Mouse (Mus musculus) liver, postnatal 0 days (tissue): ENCODE data around the gene Rad9b. TPM values are rescaled to one million over a fixed set of nuclear protein-coding genes. Genes with fewer than 3 reads are reported as not detected.

Experiments
- ATAC-seq: fragments of 200-750 bp; cut with Nextera tagmentation; 2 replicates; pipeline ENCODE4 v1.8.0; 2017; ENCODE audit warnings: mild to moderate bottlenecking, moderate library complexity
- DNase-seq: peaks from one replicate; pipeline ENCODE4 v3.0.0-alpha.2; 2016
- H3K27ac ChIP-seq: fragments of 300-500 bp; sonication (generic); 2 replicates; pipeline ENCODE4 v1.5.1; 2014; ENCODE audit warnings: antibody characterized with exemption, moderate library complexity, mild to moderate bottlenecking, low read depth
- H3K27me3 ChIP-seq: fragments of 300-500 bp; sonication (generic); 2 replicates; pipeline ENCODE4 v1.6.1; 2014; ENCODE audit warnings: low read length, control low read depth, mixed read lengths; ENCODE audit not compliant: insufficient read depth
- H3K36me3 ChIP-seq: fragments of 300-500 bp; sonication (generic); replicated peaks from 2 replicates; pipeline ENCODE4 v1.6.1; 2014; ENCODE audit warnings: mild to moderate bottlenecking, control low read depth, low read length, moderate library complexity, mixed read lengths; ENCODE audit not compliant: insufficient read depth
- H3K4me1 ChIP-seq: fragments of 300-500 bp; sonication (generic); 2 replicates; pipeline ENCODE4 v1.6.1; 2014; ENCODE audit warnings: antibody characterized with exemption, mild to moderate bottlenecking, control low read depth; ENCODE audit not compliant: insufficient read depth
- H3K4me2 ChIP-seq: fragments of 300-500 bp; sonication (generic); 2 replicates; pipeline ENCODE4 v1.6.1; 2014; ENCODE audit warnings: low read depth, mild to moderate bottlenecking, low read length, moderate library complexity, mixed read lengths
- H3K4me3 ChIP-seq: fragments of 300-500 bp; sonication (generic); 2 replicates; pipeline ENCODE4 v1.5.1; 2014; ENCODE audit warnings: low read depth, low read length
- H3K9ac ChIP-seq: fragments of 300-500 bp; sonication (generic); replicated peaks from 2 replicates; pipeline ENCODE4 v1.6.1; 2014; ENCODE audit warnings: mild to moderate bottlenecking, moderate library complexity
- H3K9me3 ChIP-seq: fragments of 300-500 bp; sonication (generic); 2 replicates; pipeline ENCODE4 v1.6.1; 2016; ENCODE audit warnings: mild to moderate bottlenecking, control low read depth, low read length, mixed read lengths
- CTCF ChIP-seq: sonication (generic); IDR thresholded peaks from 2 replicates; pipeline ENCODE4 v1.5.1; 2016; ENCODE audit warnings: antibody characterized with exemption, low read depth
- EP300 ChIP-seq: IDR thresholded peaks from 2 replicates; pipeline ENCODE4 v1.6.1; 2016; ENCODE audit warnings: antibody characterized with exemption, low read depth, mild to moderate bottlenecking
- WGBS: fragments of 180-500 bp; shearing (Covaris S2); extraction: QIAGEN DNeasy Blood & Tissue Kit; methylation state at CpG from one replicate; pipeline ENCODE4 v1.1.7; 2014; ENCODE audit not compliant: insufficient replicate concordance; 5-methylcytosine and 5-hydroxymethylcytosine counted together
- polyA plus RNA-seq: library from polyadenylated mRNA; unstranded; fragments of >200 nt; fragmentation: Nextera tagmentation; extraction: Ambion mirVana; gene quantifications from 2 replicates; pipeline ENCODE4 v1.2.1, GENCODE M21; 2015

The Rad9b gene
- polyA plus RNA-seq, 1 experiment from 2014 or later = 3.0 TPM

DNA sequence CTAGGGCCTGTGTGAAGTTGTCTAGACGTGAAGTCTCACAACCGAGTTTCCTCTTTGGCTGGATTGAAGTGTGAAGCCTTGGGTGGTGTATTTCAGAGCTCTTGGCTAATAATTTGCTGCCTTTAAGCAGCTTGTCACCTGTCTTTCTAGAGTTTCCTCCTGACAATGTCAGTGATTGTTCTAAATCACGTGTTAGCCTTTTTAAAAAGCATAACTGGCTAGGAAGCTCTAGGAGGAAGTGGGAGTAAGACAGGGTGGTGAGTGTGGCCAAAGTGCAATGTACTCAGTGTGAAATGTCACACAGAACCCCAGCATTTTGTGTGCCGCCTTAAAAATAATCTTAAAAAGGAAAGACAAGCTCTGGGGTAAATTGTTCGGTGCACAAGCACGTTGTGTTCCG lies 10.3 kb downstream of the Rad9b start:
- no peak overlapping the region for H3K9ac ChIP-seq
- H3K27me3 ChIP-seq = no peaks in the 10 kb centered on the region
- H3K4me1 ChIP-seq = no peaks in the 10 kb centered on the region
- H3K27ac ChIP-seq = 0 out of 2 replicates have a peak overlapping the region, but pooled peaks have one; percentile 1
- TF ChIP-seq EP300 = no peak
- no peaks in the 10 kb centered on the region for H3K36me3 ChIP-seq
- H3K4me2 ChIP-seq = no peak overlapping the region
- ATAC-seq (no peak), DNase-seq (no peak)
- no peak overlapping the region for H3K4me3 ChIP-seq
- H3K9me3 ChIP-seq = no peaks in the 10 kb centered on the region
- WGBS = 41% methylated on average over 7 of the region's 7 CpGs

DNA sequence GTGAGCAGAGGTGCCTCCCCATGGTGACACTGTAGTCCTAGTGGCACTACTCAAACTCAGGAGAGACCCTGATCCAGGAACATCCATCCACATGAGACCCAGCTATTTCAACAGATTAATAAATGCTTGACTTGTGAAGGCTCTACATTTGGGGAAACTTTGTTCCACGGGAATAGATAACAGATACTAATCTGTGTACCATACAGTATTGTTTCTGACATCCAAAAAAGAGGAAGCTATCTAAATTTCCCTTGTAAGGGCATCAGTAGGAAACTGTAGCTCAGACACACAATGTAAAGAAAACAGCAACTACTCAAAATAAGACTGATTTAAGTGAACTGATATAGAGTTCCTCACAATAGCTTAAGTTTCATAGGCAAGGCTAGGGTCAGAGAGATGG lies 11.2 kb downstream of the Rad9b start:
- Histone ChIP-seq H3K4me1 (no peaks in the 10 kb centered on the region), H3K4me2 (no peak overlapping the region), H3K9ac (no peak overlapping the region), H3K9me3 (no peaks in the 10 kb centered on the region), H3K36me3 (no peaks in the 10 kb centered on the region), H3K27ac (no peak overlapping the region), H3K4me3 (no peak overlapping the region), H3K27me3 (no peaks in the 10 kb centered on the region)
- no peak for TF ChIP-seq EP300
- TF ChIP-seq CTCF = no peak
- ATAC-seq (no peak), DNase-seq (no peak)
- 26% methylated on average over 1 of the region's 1 CpGs for whole genome bisulfite sequencing

DNA sequence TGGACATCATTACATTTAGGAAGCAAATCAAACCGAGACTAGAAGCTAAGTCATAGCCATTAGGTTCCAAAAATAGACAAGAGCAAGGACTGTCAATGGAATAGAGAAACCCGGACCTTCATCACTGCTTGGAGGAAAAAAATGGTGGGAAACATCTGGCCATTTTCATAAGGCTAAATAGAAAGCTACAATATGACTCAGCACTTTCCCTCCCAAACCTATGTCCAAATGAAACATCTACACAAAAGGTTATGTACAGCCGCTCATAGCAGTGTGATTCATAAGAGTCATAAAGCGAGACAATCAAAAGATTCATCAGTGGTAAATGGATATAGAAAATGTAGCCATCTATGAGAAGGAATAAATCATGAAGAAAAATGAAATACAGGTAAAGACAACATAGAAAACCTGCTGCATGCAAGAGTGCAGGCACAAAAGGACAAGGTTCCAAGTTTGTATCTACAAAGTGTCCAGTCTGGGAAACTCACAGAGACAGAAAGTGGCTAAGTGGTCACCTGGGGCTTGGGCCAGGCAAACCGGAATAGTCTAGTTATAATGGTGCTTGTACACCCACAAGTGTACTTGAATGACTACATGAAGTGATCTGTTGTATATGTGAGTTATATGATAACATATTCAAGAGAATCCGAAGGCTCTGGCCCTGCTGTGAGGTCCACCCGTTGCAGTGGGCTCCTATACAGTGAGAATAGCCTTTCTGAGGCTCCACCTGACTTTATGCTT lies 17.3 kb downstream of the Rad9b start:
- H3K4me2 ChIP-seq = no peak overlapping the region
- no peak for DNase-seq
- no peaks in the 10 kb centered on the region for H3K4me1 ChIP-seq
- H3K9me3 ChIP-seq = no peaks in the 10 kb centered on the region
- no peak overlapping the region for H3K9ac ChIP-seq
- TF ChIP-seq CTCF = no peak
- no peak for TF ChIP-seq EP300
- no peak overlapping the region for H3K27ac ChIP-seq
- no peak overlapping the region for H3K4me3 ChIP-seq
- 79% methylated on average over 7 of the region's 7 CpGs for WGBS
- no peaks in the 10 kb centered on the region for H3K36me3 ChIP-seq
- H3K27me3 ChIP-seq = no peaks in the 10 kb centered on the region
- no peak for ATAC-seq

DNA sequence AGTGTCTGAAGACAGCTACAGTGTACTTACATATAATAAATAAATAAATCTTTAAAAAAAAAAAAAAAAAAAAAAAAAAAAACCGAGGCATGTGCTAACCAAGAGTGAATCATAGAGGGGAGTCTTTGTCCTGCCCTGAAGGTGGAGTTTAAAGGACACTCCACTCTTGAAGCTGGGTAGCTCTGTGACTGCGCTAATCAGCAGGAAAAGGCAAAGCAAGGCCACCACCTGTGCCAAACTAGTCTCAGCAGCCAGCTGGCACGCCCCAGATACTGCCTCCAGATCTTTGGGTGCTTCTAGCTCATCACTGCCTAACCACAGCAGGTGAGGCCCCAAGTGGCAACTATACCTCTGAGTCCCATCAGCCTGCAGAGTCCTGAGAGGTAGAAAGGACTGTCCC lies 19.4 kb downstream of the Rad9b start:
- ATAC-seq = no peak
- no peaks in the 10 kb centered on the region for H3K9me3 ChIP-seq
- 0 out of 2 replicates have a peak, but pooled peaks cover 2% of the 10 kb centered on the region for H3K4me1 ChIP-seq
- H3K27me3 ChIP-seq = no peaks in the 10 kb centered on the region
- 71% methylated on average over 3 of the region's 3 CpGs for WGBS
- H3K36me3 ChIP-seq = no peaks in the 10 kb centered on the region
- no peak overlapping the region for H3K4me2 ChIP-seq
- H3K9ac ChIP-seq = no peak overlapping the region
- DNase-seq = no peak
- TF ChIP-seq EP300 (no peak), CTCF (no peak)
- no peak overlapping the region for H3K27ac ChIP-seq
- H3K4me3 ChIP-seq = no peak overlapping the region

DNA sequence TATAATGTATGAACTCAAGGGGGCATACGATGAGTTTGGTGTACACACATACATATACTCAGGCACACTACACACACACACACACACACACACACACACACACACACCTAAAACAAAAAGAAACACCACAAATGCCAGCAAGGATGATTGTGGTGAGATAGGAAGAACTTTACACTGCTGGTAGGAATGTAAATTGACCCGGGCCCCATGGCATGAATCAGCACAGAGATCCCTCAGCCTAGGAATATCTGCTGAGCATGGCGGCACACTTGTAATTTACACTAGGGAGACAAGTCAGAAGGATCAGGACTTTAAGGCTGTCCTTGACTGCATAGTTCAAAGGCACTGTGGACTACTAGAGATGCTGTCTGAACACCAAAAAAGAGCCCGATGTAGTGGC lies 23.8 kb downstream of the Rad9b start:
- 0 out of 2 replicates have a peak, but pooled peaks cover 2% of the 10 kb centered on the region for H3K4me1 ChIP-seq
- 75% methylated on average over 4 of the region's 4 CpGs for WGBS
- H3K9ac ChIP-seq = no peak overlapping the region
- no peak overlapping the region for H3K4me2 ChIP-seq
- ATAC-seq = no peak
- H3K36me3 ChIP-seq = peaks cover 4% of the 10 kb centered on the region; the same call in 1 of the 2 replicates
- no peak for DNase-seq
- TF ChIP-seq CTCF = no peak
- no peak for TF ChIP-seq EP300
- H3K9me3 ChIP-seq = no peaks in the 10 kb centered on the region
- no peaks in the 10 kb centered on the region for H3K27me3 ChIP-seq
- H3K27ac ChIP-seq = no peak overlapping the region
- no peak overlapping the region for H3K4me3 ChIP-seq

DNA sequence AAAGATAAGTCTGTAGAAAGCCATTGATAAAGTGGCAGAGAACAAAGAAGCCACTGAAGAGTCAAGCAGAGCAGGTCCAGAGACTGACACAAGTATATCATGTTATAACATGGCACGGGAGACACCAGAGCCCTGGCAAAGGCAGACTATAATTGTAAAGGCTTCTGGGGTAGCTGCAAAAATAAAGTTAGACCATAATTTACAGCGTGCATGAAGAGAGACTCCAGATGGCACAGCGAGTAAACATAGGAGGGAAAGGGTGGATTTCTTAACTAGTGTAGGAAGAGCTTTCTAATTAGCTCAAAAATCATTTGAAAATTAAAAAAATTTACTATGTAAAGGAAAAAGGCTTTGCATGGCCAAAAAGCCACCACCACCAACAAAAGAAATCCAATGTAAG lies 26.8 kb downstream of the Rad9b start:
- Histone ChIP-seq H3K27me3 (no peaks in the 10 kb centered on the region), H3K9me3 (no peaks in the 10 kb centered on the region), H3K27ac (no peak overlapping the region), H3K4me1 (0 out of 2 replicates have a peak, but pooled peaks cover 2% of the 10 kb centered on the region), H3K36me3 (peaks cover 12% of the 10 kb centered on the region), H3K4me2 (no peak overlapping the region), H3K4me3 (no peak overlapping the region), H3K9ac (no peak overlapping the region)
- 83% methylated on average over 3 of the region's 3 CpGs for WGBS
- ATAC-seq (no peak), DNase-seq (no peak)
- TF ChIP-seq CTCF = no peak
- TF ChIP-seq EP300 = no peak
